Mouse (Mus musculus) CH12.LX (cell line): Measurements from ENCODE around the gene Ntsr1. TPM values are rescaled to one million over a fixed set of nuclear protein-coding genes. Genes with fewer than 3 reads are reported as not detected.

Experiments used
- DNase-seq: peaks from one replicate; pipeline ENCODE4 v3.0.0-alpha.2; 2013; ENCODE audit errors: extremely low read depth
- H3K27ac ChIP-seq: 2 replicates; pipeline ENCODE4 v1.5.1; 2012; ENCODE audit warnings: low read depth, mild to moderate bottlenecking, control low read depth, moderate library complexity; ENCODE audit not compliant: insufficient read depth
- H3K27me3 ChIP-seq: replicated peaks from 2 replicates; pipeline ENCODE3; 2012; ENCODE audit warnings: inconsistent platforms
- H3K36me3 ChIP-seq, 2 experiments: replicated peaks in 1 of 2; 2 replicates each; pipeline versions ENCODE3 to v1.6.1; 2012; ENCODE audit warnings: inconsistent platforms in 1 of 2, low read length in 1 of 2, mild to moderate bottlenecking in 1 of 2, mixed read lengths in 1 of 2, moderate library complexity in 1 of 2; ENCODE audit not compliant: control insufficient read depth in 1 of 2, insufficient read depth in 1 of 2
- H3K4me1 ChIP-seq, 2 experiments: 2 replicates each; pipeline ENCODE4 v1.6.1; 2012; ENCODE audit warnings: inconsistent platforms in 1 of 2, moderate library complexity in 1 of 2; ENCODE audit not compliant: insufficient read depth in 2 of 2, control insufficient read depth in 1 of 2
- H3K4me2 ChIP-seq: 2 replicates; pipeline ENCODE4 v1.6.1; 2012; ENCODE audit warnings: low read depth, mild to moderate bottlenecking, control low read depth; ENCODE audit not compliant: poor library complexity, insufficient read depth, severe bottlenecking
- H3K4me3 ChIP-seq, 3 experiments: fragments of 150-350 bp in 1 of 3; sonication (generic) in 1 of 3; replicated peaks in 1 of 3; 2 replicates each; pipeline versions ENCODE3 to v1.5.1; 2011 to 2012; ENCODE audit warnings: low read depth in 2 of 3, low read length in 2 of 3, mild to moderate bottlenecking in 2 of 3, moderate library complexity in 2 of 3, control low read depth in 1 of 3, improper control_type of control experiment in 1 of 3, inconsistent platforms in 1 of 3, mixed read lengths in 1 of 3; ENCODE audit not compliant: poor library complexity in 1 of 3
- H3K79me2 ChIP-seq: replicated peaks from 2 replicates; pipeline ENCODE4 v1.6.1; 2012; ENCODE audit warnings: mild to moderate bottlenecking, moderate library complexity; ENCODE audit not compliant: control insufficient read depth, poor library complexity, insufficient read depth, severe bottlenecking; ENCODE audit errors: extremely low read depth
- H3K9ac ChIP-seq: 2 replicates; pipeline ENCODE4 v1.6.1; 2012; ENCODE audit warnings: low read depth, mild to moderate bottlenecking, control low read depth, moderate library complexity; ENCODE audit not compliant: insufficient read depth
- H3K9me3 ChIP-seq: replicated peaks from 2 replicates; pipeline ENCODE3; 2012; ENCODE audit warnings: low read length, inconsistent platforms, mixed read lengths
- BHLHE40 ChIP-seq: IDR thresholded peaks from 2 replicates; pipeline ENCODE4 v1.6.1; 2011; ENCODE audit warnings: mild to moderate bottlenecking, low read depth, low read length, improper control_type of control experiment
- CHD1 ChIP-seq: IDR thresholded peaks from 2 replicates; pipeline ENCODE4 v1.6.1; 2012; ENCODE audit warnings: low read depth, low read length, improper control_type of control experiment, inconsistent platforms
- CHD2 ChIP-seq: IDR thresholded peaks from 2 replicates; pipeline ENCODE4 v1.6.1; 2011; ENCODE audit warnings: low read length, improper control_type of control experiment
- CTCF ChIP-seq, 2 experiments: IDR thresholded peaks in 1 of 2; conservative IDR thresholded peaks in 1 of 2; 2 replicates each; pipeline ENCODE4 v1.5.1; 2011 to 2012; ENCODE audit warnings: low read depth in 2 of 2, low read length in 2 of 2, improper control_type of control experiment in 1 of 2, inconsistent platforms in 1 of 2, mild to moderate bottlenecking in 1 of 2, moderate library complexity in 1 of 2
- E2F4 ChIP-seq: IDR thresholded peaks from 2 replicates; pipeline ENCODE4 v1.6.1; 2011; ENCODE audit warnings: low read depth, low read length, improper control_type of control experiment; ENCODE audit not compliant: insufficient replicate concordance
- ELF1 ChIP-seq: IDR thresholded peaks from 2 replicates; pipeline ENCODE4 v1.6.1; 2014; ENCODE audit warnings: low read depth, mild to moderate bottlenecking, inconsistent platforms, low read length, improper control_type of control experiment
- EP300 ChIP-seq: IDR thresholded peaks from 2 replicates; pipeline ENCODE4 v1.6.1; 2011; ENCODE audit warnings: low read length, improper control_type of control experiment
- ETS1 ChIP-seq: conservative IDR thresholded peaks from 2 replicates; pipeline ENCODE4 v1.6.1; 2012; ENCODE audit warnings: low read depth, mild to moderate bottlenecking, inconsistent platforms, low read length, improper control_type of control experiment, moderate library complexity
- GABPA ChIP-seq: IDR thresholded peaks from 2 replicates; pipeline ENCODE4 v1.6.1; 2012; ENCODE audit warnings: low read depth, low read length, improper control_type of control experiment, inconsistent platforms; ENCODE audit not compliant: insufficient replicate concordance
- HCFC1 ChIP-seq: IDR thresholded peaks from 2 replicates; pipeline ENCODE4 v1.6.1; 2012; ENCODE audit warnings: low read depth, mild to moderate bottlenecking, inconsistent platforms, low read length, improper control_type of control experiment
- IRF4 ChIP-seq: IDR thresholded peaks from 2 replicates; pipeline ENCODE4 v1.6.1; 2014; ENCODE audit warnings: low read depth, mild to moderate bottlenecking, inconsistent platforms, low read length, improper control_type of control experiment
- JUND ChIP-seq: conservative IDR thresholded peaks from 2 replicates; pipeline ENCODE4 v1.6.1; 2011; ENCODE audit warnings: low read depth, low read length, improper control_type of control experiment
- KAT2A ChIP-seq: IDR thresholded peaks from 2 replicates; pipeline ENCODE4 v1.6.1; 2012; ENCODE audit warnings: low read length, improper control_type of control experiment, inconsistent platforms; ENCODE audit not compliant: insufficient replicate concordance
- MAX ChIP-seq: IDR thresholded peaks from 2 replicates; pipeline ENCODE4 v1.6.1; 2011; ENCODE audit warnings: low read length, improper control_type of control experiment
- MAZ ChIP-seq: IDR thresholded peaks from 2 replicates; pipeline ENCODE4 v1.6.1; 2012; ENCODE audit warnings: low read depth, mild to moderate bottlenecking, inconsistent platforms, low read length, improper control_type of control experiment, moderate library complexity
- MEF2A ChIP-seq: IDR thresholded peaks from 2 replicates; pipeline ENCODE4 v1.6.1; 2014; ENCODE audit warnings: low read depth, mild to moderate bottlenecking, inconsistent platforms, low read length, improper control_type of control experiment, borderline replicate concordance
- MXI1 ChIP-seq: IDR thresholded peaks from 2 replicates; pipeline ENCODE4 v1.6.1; 2011; ENCODE audit warnings: mild to moderate bottlenecking, low read depth, low read length, improper control_type of control experiment
- MYC ChIP-seq: IDR thresholded peaks from 2 replicates; pipeline ENCODE4 v1.6.1; 2011; ENCODE audit warnings: low read depth, mild to moderate bottlenecking, improper control_type of control experiment, low read length
- NELFE ChIP-seq: IDR thresholded peaks from 2 replicates; pipeline ENCODE4 v1.6.1; 2011; ENCODE audit warnings: low read depth, low read length, improper control_type of control experiment
- PAX5 ChIP-seq: IDR thresholded peaks from 2 replicates; pipeline ENCODE4 v1.6.1; 2012; ENCODE audit warnings: low read length, inconsistent platforms, mixed read lengths
- RAD21 ChIP-seq: IDR thresholded peaks from 2 replicates; pipeline ENCODE4 v1.6.1; 2011; ENCODE audit warnings: low read depth, mild to moderate bottlenecking, low read length, improper control_type of control experiment, moderate library complexity
- RCOR1 ChIP-seq: conservative IDR thresholded peaks from 2 replicates; pipeline ENCODE4 v1.6.1; 2012; ENCODE audit warnings: low read depth, mild to moderate bottlenecking, inconsistent platforms, low read length, improper control_type of control experiment
- SMC3 ChIP-seq: IDR thresholded peaks from 2 replicates; pipeline ENCODE4 v1.6.1; 2011; ENCODE audit warnings: low read depth, low read length, improper control_type of control experiment
- TBP ChIP-seq: conservative IDR thresholded peaks from 2 replicates; pipeline ENCODE4 v1.6.1; 2011; ENCODE audit warnings: low read depth, low read length, improper control_type of control experiment
- TCF12 ChIP-seq: IDR thresholded peaks from 2 replicates; pipeline ENCODE4 v1.6.1; 2014; ENCODE audit warnings: low read depth, mild to moderate bottlenecking, inconsistent platforms, low read length, improper control_type of control experiment
- UBTF ChIP-seq: IDR thresholded peaks from 2 replicates; pipeline ENCODE4 v1.6.1; 2012; ENCODE audit warnings: low read depth, mild to moderate bottlenecking, inconsistent platforms, low read length, improper control_type of control experiment, moderate library complexity
- USF1 ChIP-seq: IDR thresholded peaks from 2 replicates; pipeline ENCODE4 v1.6.1; 2014; ENCODE audit warnings: low read depth, mild to moderate bottlenecking, inconsistent platforms, low read length, improper control_type of control experiment
- USF2 ChIP-seq: conservative IDR thresholded peaks from 2 replicates; pipeline ENCODE4 v1.6.1; 2011; ENCODE audit warnings: low read depth, low read length, improper control_type of control experiment
- ZC3H11A ChIP-seq: IDR thresholded peaks from 2 replicates; pipeline ENCODE4 v1.6.1; 2012; ENCODE audit warnings: low read depth, mild to moderate bottlenecking, inconsistent platforms, low read length, improper control_type of control experiment
- ZKSCAN1 ChIP-seq: IDR thresholded peaks from 2 replicates; pipeline ENCODE4 v1.6.1; 2012; ENCODE audit warnings: low read depth, inconsistent platforms, low read length, improper control_type of control experiment, borderline replicate concordance
- ZMIZ1 ChIP-seq: IDR thresholded peaks from 2 replicates; pipeline ENCODE4 v1.6.1; 2012; ENCODE audit warnings: low read depth, mild to moderate bottlenecking, inconsistent platforms, low read length, improper control_type of control experiment
- ZNF384 ChIP-seq: IDR thresholded peaks from 2 replicates; pipeline ENCODE4 v1.6.1; 2012; ENCODE audit warnings: low read depth, low read length, improper control_type of control experiment, inconsistent platforms
- dilution Hi-C: fragments of 300-500 bp; cut with MboI; formaldehyde crosslinking; loops from 2 replicates; pipeline ENCODE4 v1.14.3; 2020; ENCODE audit warnings: low sequenced_read_pairs; ENCODE audit not compliant: extremely low pct_unique_long_range_greater_than_20kb, extremely low pct_ligation_motif_present
- in situ Hi-C: fragments of 300-500 bp; cut with MboI; formaldehyde crosslinking; loops from 3 replicates; pipeline ENCODE4 v1.14.3; 2019; ENCODE audit warnings: low sequenced_read_pairs, low pct_ligation_motif_present, low pct_unique_long_range_greater_than_20kb, mixed read lengths
- polyA plus RNA-seq: library from polyadenylated mRNA; unstranded; fragments of >175 nt; gene quantifications from 2 replicates; pipeline ENCODE4 v1.2.1, GENCODE M21; 2012; ENCODE audit warnings: low read depth; ENCODE audit not compliant: insufficient read length
- total RNA-seq, 2 experiments: library from RNA; depleted of rRNA; stranded (reverse); fragments of 300-350 nt in 1 of 2; fragments of >200 nt in 1 of 2; gene quantifications; 2 replicates each; pipeline ENCODE4 v1.2.3; 2012 to 2014

Ntsr1 gene
- total and polyA plus RNA-seq, 3 experiments, result not detected

GRCm38 (mm10) chr2:180576482-180576881 lies 76.7 kb downstream of the Ntsr1 start:
- no peaks in the 10 kb centered on the region for H3K27me3 ChIP-seq
- no peak overlapping the region for H3K9ac ChIP-seq
- DNase-seq, result peak; percentile 66
- no peak overlapping the region for H3K27ac ChIP-seq
- no peak overlapping the region for H3K4me2 ChIP-seq
- peaks cover 4 to 26% of the 10 kb centered on the region in 2 experiments; a peak in 3 of 4 replicates for H3K4me1 ChIP-seq
- TF ChIP-seq TBP, result no peak
- peak; percentile 56; the same call in 1 of the 2 replicates for TF ChIP-seq MXI1
- TF ChIP-seq MYC, result peak; percentile 73; the same call in 1 of the 2 replicates
- no peak for TF ChIP-seq ZKSCAN1
- TF ChIP-seq USF2, result no peak
- peak; percentile 30; the same call in 1 of the 2 replicates for TF ChIP-seq BHLHE40
- TF ChIP-seq TCF12, result no peak
- TF ChIP-seq PAX5, result no peak
- no peak; the same call in 1 of the 2 replicates for TF ChIP-seq SMC3
- TF ChIP-seq ZC3H11A, result no peak
- no peak for TF ChIP-seq GABPA
- no peak for TF ChIP-seq ETS1
- no peak for TF ChIP-seq RCOR1
- TF ChIP-seq ELF1, result no peak
- no peak; the same call in 1 of the 2 replicates for TF ChIP-seq USF1
- no peak for TF ChIP-seq CHD1
- TF ChIP-seq ZMIZ1, result no peak
- peak; percentile 57 for TF ChIP-seq MAX
- no peak for TF ChIP-seq JUND
- H3K79me2 ChIP-seq, result no peaks in the 10 kb centered on the region
- H3K4me3 ChIP-seq, result no peak overlapping the region
- dilution Hi-C loops (no loop called here), in situ Hi-C loops (loop anchor here (5.0 to 10.0 kb wide), 3 partner anchors 104 to 302 kb away; partner anchors contain the start of gene Cables2)
- H3K9me3 ChIP-seq, result no peaks in the 10 kb centered on the region
- no peaks in the 10 kb centered on the region for H3K36me3 ChIP-seq

GRCm38 (mm10) chr2:180578686-180579085 lies 78.9 kb downstream of the Ntsr1 start:
- Histone ChIP-seq H3K36me3 (peaks cover 0 to 4% of the 10 kb centered on the region in 2 experiments), H3K9ac (no peak overlapping the region), H3K79me2 (peaks cover 7% of the 10 kb centered on the region; the same call in 1 of the 2 replicates), H3K27me3 (no peaks in the 10 kb centered on the region), H3K4me2 (no peak overlapping the region), H3K27ac (no peak overlapping the region), H3K4me3 (no peak overlapping the region), H3K4me1 (peaks cover 9 to 34% of the 10 kb centered on the region in 2 experiments; a peak in 3 of 4 replicates), H3K9me3 (no peaks in the 10 kb centered on the region)
- in situ Hi-C loops (loop anchor here (5.0 to 10.0 kb wide), 3 partner anchors 106 to 304 kb away; partner anchors contain the start of gene Cables2), dilution Hi-C loops (no loop called here)
- peak; percentile 71 for DNase-seq
- TF ChIP-seq ZNF384 (no peak), MEF2A (0 out of 2 replicates have a peak, but pooled peaks have one; percentile 32), MAX (no peak), RAD21 (peak; percentile 98), IRF4 (0 out of 2 replicates have a peak, but pooled peaks have one; percentile 21), MAZ (no peak), ETS1 (no peak), HCFC1 (no peak), CHD2 (no peak), USF1 (no peak), CHD1 (no peak), UBTF (no peak), E2F4 (no peak), NELFE (peak; percentile 58; the same call in 1 of the 2 replicates), EP300 (no peak), BHLHE40 (no peak), CTCF (conservative IDR thresholded peaks at IDR 0.05 in 1 of 2, IDR thresholded peaks at IDR 0.05 in 1 of 2; ENCODE audit: low read depth in 2 of 2, low read length in 2 of 2) (peak; percentile 86 to 98), ZKSCAN1 (no peak), PAX5 (no peak), SMC3 (peak; percentile 92), KAT2A (no peak), ZC3H11A (peak; percentile 65)
